Comparison of ENCODE assay signal across 8 mouse cellular contexts in genomic region chr17:78163278-78163677, GRCm38 (mm10). TPM values are rescaled to one million over a fixed set of nuclear protein-coding genes. Genes with fewer than 3 reads are reported as not detected.
A peak's percentile ranks its signal among the peaks of the same experiment; 100 is the strongest.
DNase-seq lines count a peak whose midpoint lies in the region; ATAC-seq and TF ChIP-seq lines count a peak whose summit lies in the region.

No protein-coding gene starts in this region.

- H3K4me2 ChIP-seq in forebrain, embryonic 16.5 days (ENCODE audit: low read length), result no peak overlapping the region
- H3K4me2 ChIP-seq in kidney, embryonic 14.5 days (replicated peaks; ENCODE audit: low read depth, low read length), result no peak overlapping the region
- H3K4me2 ChIP-seq in limb, embryonic 11.5 days (ENCODE audit: low read depth, severe bottlenecking), result no peak overlapping the region

- TF ChIP-seq CTCF in G1E (IDR thresholded peaks at IDR 0.05; ENCODE audit: low read depth, low read length), result peak; percentile 67

- H3K9me3 ChIP-seq in G1E (replicated peaks), result no peaks in the 10 kb centered on the region
- H3K9me3 ChIP-seq in forebrain, embryonic 16.5 days (ENCODE audit: control insufficient read depth, low read length), result no peaks in the 10 kb centered on the region
- no peaks in the 10 kb centered on the region for H3K9me3 ChIP-seq in kidney, embryonic 14.5 days (ENCODE audit: control insufficient read depth, low read length)
- H3K9me3 ChIP-seq in limb, embryonic 11.5 days (ENCODE audit: control insufficient read depth, low read length), result no peaks in the 10 kb centered on the region

- ATAC-seq in G1E (ENCODE audit: extremely low read depth, insufficient number of reproducible peaks, low FRiP score, poor library complexity, severe bottlenecking), result peak; percentile 76
- ATAC-seq in forebrain, embryonic 16.5 days, result peak; percentile 75
- ATAC-seq in kidney, embryonic 14.5 days (ENCODE audit: low FRiP score, low TSS enrichment), result peak; percentile 78; the same call in 1 of the 2 replicates
- ATAC-seq in limb, embryonic 11.5 days (ENCODE audit: insufficient number of reproducible peaks, low FRiP score, low TSS enrichment, low read depth), result no peak
- peak; percentile 33; the same call in 1 of the 2 replicates for ATAC-seq in neutrophil, adult 5-6 weeks (ENCODE audit: extremely low read depth, insufficient number of reproducible peaks, low FRiP score, poor library complexity, severe bottlenecking)

- no peak overlapping the region for H3K27ac ChIP-seq in forebrain, embryonic 16.5 days (ENCODE audit: low read length)
- H3K27ac ChIP-seq in kidney, embryonic 14.5 days (ENCODE audit: low read depth, low read length), result no peak overlapping the region
- no peak overlapping the region for H3K27ac ChIP-seq in limb, embryonic 11.5 days (replicated peaks; ENCODE audit: low read depth, low read length)

- H3K4me3 ChIP-seq in G1E (ENCODE audit: low read depth, low read length), result no peak overlapping the region
- H3K4me3 ChIP-seq in forebrain, embryonic 16.5 days (replicated peaks; ENCODE audit: low read length), result no peak overlapping the region
- no peak overlapping the region for H3K4me3 ChIP-seq in kidney, embryonic 14.5 days (ENCODE audit: low read length)
- H3K4me3 ChIP-seq in limb, embryonic 11.5 days (ENCODE audit: low read depth, low read length), result no peak overlapping the region

- no peaks in the 10 kb centered on the region for H3K36me3 ChIP-seq in G1E (replicated peaks)
- no peaks in the 10 kb centered on the region for H3K36me3 ChIP-seq in forebrain, embryonic 16.5 days (ENCODE audit: control insufficient read depth, insufficient read depth)
- no peaks in the 10 kb centered on the region for H3K36me3 ChIP-seq in kidney, embryonic 14.5 days (ENCODE audit: control insufficient read depth, insufficient read depth, low read length)
- no peaks in the 10 kb centered on the region for H3K36me3 ChIP-seq in limb, embryonic 11.5 days (ENCODE audit: control insufficient read depth, insufficient read depth, low read length)

- peaks cover 13% of the 10 kb centered on the region for H3K4me1 ChIP-seq in G1E (ENCODE audit: insufficient read depth, low read depth, low read length)
- H3K4me1 ChIP-seq in forebrain, embryonic 16.5 days (replicated peaks; ENCODE audit: control insufficient read depth, insufficient read depth, low read length), result no peaks in the 10 kb centered on the region
- H3K4me1 ChIP-seq in kidney, embryonic 14.5 days (ENCODE audit: control insufficient read depth, insufficient read depth, low read length), result no peaks in the 10 kb centered on the region
- no peaks in the 10 kb centered on the region for H3K4me1 ChIP-seq in limb, embryonic 11.5 days (ENCODE audit: control insufficient read depth, insufficient read depth, low read length)

- DNase-seq in A20 (ENCODE audit: low read depth, low spot score), result peak; percentile 44
- DNase-seq in G1E (ENCODE audit: low spot score), result peak; percentile 17
- DNase-seq in cerebellum, adult 11 months, result peak; percentile 25
- peak; percentile 55 for DNase-seq in limb, embryonic 11.5 days (ENCODE audit: low spot score)
- peak; percentile 50 to 56 for DNase-seq in thymus, postnatal 36 days

- no peak overlapping the region for H3K9ac ChIP-seq in forebrain, embryonic 16.5 days (replicated peaks; ENCODE audit: low read depth, low read length)
- no peak overlapping the region for H3K9ac ChIP-seq in kidney, embryonic 14.5 days (ENCODE audit: low read depth, low read length)
- H3K9ac ChIP-seq in limb, embryonic 11.5 days (ENCODE audit: low read length), result no peak overlapping the region

- 0 out of 2 replicates have a peak, but pooled peaks cover 2% of the 10 kb centered on the region for H3K27me3 ChIP-seq in G1E (ENCODE audit: insufficient read depth, low read length)
- no peaks in the 10 kb centered on the region for H3K27me3 ChIP-seq in forebrain, embryonic 16.5 days (replicated peaks; ENCODE audit: control insufficient read depth, insufficient read depth, low read length)
- no peaks in the 10 kb centered on the region for H3K27me3 ChIP-seq in kidney, embryonic 14.5 days (ENCODE audit: control insufficient read depth, insufficient read depth, low read length)
- H3K27me3 ChIP-seq in limb, embryonic 11.5 days (ENCODE audit: control insufficient read depth, insufficient read depth, low read length), result no peaks in the 10 kb centered on the region

- 29% methylated on average over 5 of the region's 5 CpGs for WGBS in forebrain, embryonic 16.5 days
- 28% methylated on average over 5 of the region's 5 CpGs for WGBS in kidney, embryonic 14.5 days
- WGBS in limb, embryonic 11.5 days, result 29% methylated on average over 5 of the region's 5 CpGs

RNA-seq across cellular contexts. Expression of gene Crim1, which starts 36.8 kb away (rescaled TPM):
- total RNA-seq in G1E (2014; fragmentation: Nextera tagmentation), result 21.7 and 21.9 TPM in 2 replicates
- 19.9 and 20.3 TPM in 2 replicates for total RNA-seq in G1E (2017)
- polyA plus RNA-seq in G1E (2012), result 32.7 and 37.8 TPM in 2 replicates
- 7.8 and 9.9 TPM in 2 replicates for polyA plus RNA-seq in forebrain, embryonic 16.5 days (2015; fragmentation: Nextera tagmentation; extraction: Ambion mirVana)
- polyA plus RNA-seq in kidney, embryonic 14.5 days (2014; fragmentation: Nextera tagmentation; extraction: Ambion mirVana), result 6.1 and 9.4 TPM in 2 replicates
- polyA plus RNA-seq in limb, embryonic 11.5 days (2014; fragmentation: Nextera tagmentation; extraction: Ambion mirVana), result 3.5 and 4.9 TPM in 2 replicates
- total RNA-seq in neutrophil, adult 5-6 weeks (2017), result 4.3 and 7.2 TPM in 2 replicates
